Mouse (Mus musculus): ENCODE results near the gene Bpifb5. TPM values are rescaled to one million over a fixed set of nuclear protein-coding genes. Genes with fewer than 3 reads are reported as not detected.

Gene Bpifb5
- polyA plus RNA-seq, 1 experiment from 2014 or later = not detected

GRCm38 (mm10) chr2:154192141-154192540 lies 31.4 kb upstream of the Bpifb5 start:
- no peaks in the 10 kb centered on the region for H3K36me3 ChIP-seq (ENCODE audit: control insufficient read depth, insufficient read depth, low read length)
- no peak overlapping the region for H3K4me2 ChIP-seq (ENCODE audit: low read depth, low read length, severe bottlenecking)
- no peak for ATAC-seq (replicated peaks; ENCODE audit: low FRiP score)
- no peaks in the 10 kb centered on the region for H3K9me3 ChIP-seq (ENCODE audit: control insufficient read depth, low read length)
- H3K4me3 ChIP-seq (ENCODE audit: low read depth, low read length) = no peak overlapping the region
- H3K9ac ChIP-seq (ENCODE audit: low read length) = no peak overlapping the region
- no peaks in the 10 kb centered on the region for H3K4me1 ChIP-seq (replicated peaks; ENCODE audit: control insufficient read depth, insufficient read depth, low read length)
- H3K27ac ChIP-seq (ENCODE audit: low read depth, low read length) = no peak overlapping the region
- no peak for DNase-seq (ENCODE audit: low spot score)
- 76% methylated on average over 2 of the region's 2 CpGs for WGBS
- H3K27me3 ChIP-seq (ENCODE audit: control insufficient read depth, insufficient read depth, low read length) = no peaks in the 10 kb centered on the region

DNA sequence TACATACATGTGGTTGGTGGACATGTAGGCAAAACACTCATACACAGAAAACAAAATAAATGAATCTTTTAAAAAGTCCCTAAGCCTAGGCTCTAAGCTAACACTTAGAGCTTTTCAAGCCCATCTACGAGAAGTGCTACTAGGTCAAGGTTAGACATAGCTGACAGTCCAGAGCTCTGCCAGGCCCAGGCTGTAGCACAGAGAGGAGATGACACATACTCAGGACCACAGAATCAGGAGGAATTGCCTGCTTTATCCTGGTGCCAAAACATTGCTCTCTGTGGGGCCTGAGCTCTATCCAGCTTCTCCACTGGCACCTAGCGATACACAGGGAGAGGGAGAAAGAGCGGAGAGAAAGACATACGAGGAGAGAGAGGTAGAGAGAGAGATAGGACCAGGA lies 30.5 kb upstream of the Bpifb5 start:
- no peak overlapping the region for H3K9ac ChIP-seq (ENCODE audit: low read length)
- ATAC-seq (replicated peaks; ENCODE audit: low FRiP score) (no peak), DNase-seq (ENCODE audit: low spot score) (no peak)
- WGBS = 88% methylated on average over 4 of the region's 4 CpGs
- no peak overlapping the region for H3K4me3 ChIP-seq (ENCODE audit: low read depth, low read length)
- no peak overlapping the region for H3K4me2 ChIP-seq (ENCODE audit: low read depth, low read length, severe bottlenecking)
- no peaks in the 10 kb centered on the region for H3K4me1 ChIP-seq (replicated peaks; ENCODE audit: control insufficient read depth, insufficient read depth, low read length)
- H3K9me3 ChIP-seq (ENCODE audit: control insufficient read depth, low read length) = no peaks in the 10 kb centered on the region
- no peaks in the 10 kb centered on the region for H3K27me3 ChIP-seq (ENCODE audit: control insufficient read depth, insufficient read depth, low read length)
- no peaks in the 10 kb centered on the region for H3K36me3 ChIP-seq (ENCODE audit: control insufficient read depth, insufficient read depth, low read length)
- no peak overlapping the region for H3K27ac ChIP-seq (ENCODE audit: low read depth, low read length)

- Histone ChIP-seq H3K27me3 (ENCODE audit: control insufficient read depth, insufficient read depth, low read length) (no peaks in the 10 kb centered on the region), H3K4me2 (ENCODE audit: low read depth, low read length, severe bottlenecking) (no peak overlapping the region), H3K9me3 (ENCODE audit: control insufficient read depth, low read length) (no peaks in the 10 kb centered on the region), H3K27ac (ENCODE audit: low read depth, low read length) (no peak overlapping the region), H3K4me1 (replicated peaks; ENCODE audit: control insufficient read depth, insufficient read depth, low read length) (no peaks in the 10 kb centered on the region), H3K4me3 (ENCODE audit: low read depth, low read length) (no peak overlapping the region), H3K36me3 (ENCODE audit: control insufficient read depth, insufficient read depth, low read length) (no peaks in the 10 kb centered on the region), H3K9ac (ENCODE audit: low read length) (no peak overlapping the region)
- WGBS = 66% methylated on average over 5 of the region's 5 CpGs
- DNase-seq (ENCODE audit: low spot score) = no peak
- ATAC-seq (replicated peaks; ENCODE audit: low FRiP score) = no peak
These were observed 29.5 kb upstream of the Bpifb5 start for GRCm38 (mm10) chr2:154193994-154194504.

- H3K4me3 ChIP-seq (ENCODE audit: low read depth, low read length) = no peak overlapping the region
- no peak overlapping the region for H3K9ac ChIP-seq (ENCODE audit: low read length)
- DNase-seq (ENCODE audit: low spot score) = no peak
- no peaks in the 10 kb centered on the region for H3K36me3 ChIP-seq (ENCODE audit: control insufficient read depth, insufficient read depth, low read length)
- no peak overlapping the region for H3K4me2 ChIP-seq (ENCODE audit: low read depth, low read length, severe bottlenecking)
- H3K4me1 ChIP-seq (replicated peaks; ENCODE audit: control insufficient read depth, insufficient read depth, low read length) = no peaks in the 10 kb centered on the region
- H3K27ac ChIP-seq (ENCODE audit: low read depth, low read length) = no peak overlapping the region
- H3K27me3 ChIP-seq (ENCODE audit: control insufficient read depth, insufficient read depth, low read length) = no peaks in the 10 kb centered on the region
- ATAC-seq (replicated peaks; ENCODE audit: low FRiP score) = no peak
- no peaks in the 10 kb centered on the region for H3K9me3 ChIP-seq (ENCODE audit: control insufficient read depth, low read length)
- 92% methylated on average over 9 of the region's 9 CpGs for WGBS
These were observed 26.5 kb upstream of the Bpifb5 start for GRCm38 (mm10) chr2:154197036-154197435.

DNA sequence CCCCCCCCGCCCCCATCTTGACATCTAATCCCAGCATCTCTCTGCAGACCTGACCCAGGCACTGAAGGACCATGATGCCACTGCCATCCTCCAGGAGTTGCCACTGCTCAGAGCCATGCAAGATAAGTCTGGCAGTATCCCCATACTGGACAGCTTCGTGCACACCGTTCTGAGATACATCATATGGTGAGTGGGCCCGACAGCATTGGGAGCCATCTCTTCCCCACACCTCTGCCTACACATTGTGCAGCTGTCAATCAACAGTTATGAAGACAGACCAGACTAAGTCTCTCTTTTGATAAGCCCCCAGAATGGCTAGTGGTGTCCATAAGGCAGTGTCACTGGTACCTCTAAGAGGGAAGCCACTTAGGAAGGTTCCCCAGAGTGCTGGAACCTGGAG lies 18.9 kb upstream of the Bpifb5 start:
- H3K4me3 ChIP-seq (ENCODE audit: low read depth, low read length) = no peak overlapping the region
- no peaks in the 10 kb centered on the region for H3K4me1 ChIP-seq (replicated peaks; ENCODE audit: control insufficient read depth, insufficient read depth, low read length)
- H3K27me3 ChIP-seq (ENCODE audit: control insufficient read depth, insufficient read depth, low read length) = no peaks in the 10 kb centered on the region
- ATAC-seq (replicated peaks; ENCODE audit: low FRiP score) (no peak), DNase-seq (ENCODE audit: low spot score) (no peak)
- no peak overlapping the region for H3K4me2 ChIP-seq (ENCODE audit: low read depth, low read length, severe bottlenecking)
- H3K36me3 ChIP-seq (ENCODE audit: control insufficient read depth, insufficient read depth, low read length) = no peaks in the 10 kb centered on the region
- WGBS = 90% methylated on average over 4 of the region's 4 CpGs
- H3K9me3 ChIP-seq (ENCODE audit: control insufficient read depth, low read length) = no peaks in the 10 kb centered on the region
- no peak overlapping the region for H3K27ac ChIP-seq (ENCODE audit: low read depth, low read length)
- H3K9ac ChIP-seq (ENCODE audit: low read length) = no peak overlapping the region

DNA sequence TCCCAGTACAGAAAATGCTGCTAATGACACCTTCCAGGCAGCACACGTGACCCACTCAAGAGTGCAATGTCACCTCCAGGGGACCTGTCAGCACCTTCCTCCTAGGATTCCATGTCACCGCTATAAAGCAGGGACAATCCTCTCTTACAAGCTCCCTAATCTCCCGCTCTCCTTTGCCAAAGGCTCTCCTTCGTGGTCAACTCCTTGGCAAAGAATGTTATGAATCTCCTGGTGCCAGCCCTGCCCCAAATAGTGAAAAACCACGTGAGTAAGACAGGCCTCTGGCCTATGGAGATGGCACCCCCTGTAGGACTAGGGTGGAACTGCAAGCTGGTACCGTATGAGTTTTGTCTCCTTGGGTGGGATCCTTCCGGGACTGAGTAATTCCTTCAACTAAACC lies 16.6 kb upstream of the Bpifb5 start:
- no peak for DNase-seq (ENCODE audit: low spot score)
- Histone ChIP-seq H3K9me3 (ENCODE audit: control insufficient read depth, low read length) (no peaks in the 10 kb centered on the region), H3K27ac (ENCODE audit: low read depth, low read length) (no peak overlapping the region), H3K9ac (ENCODE audit: low read length) (no peak overlapping the region), H3K4me1 (replicated peaks; ENCODE audit: control insufficient read depth, insufficient read depth, low read length) (no peaks in the 10 kb centered on the region), H3K36me3 (ENCODE audit: control insufficient read depth, insufficient read depth, low read length) (no peaks in the 10 kb centered on the region), H3K4me2 (ENCODE audit: low read depth, low read length, severe bottlenecking) (no peak overlapping the region), H3K27me3 (ENCODE audit: control insufficient read depth, insufficient read depth, low read length) (no peaks in the 10 kb centered on the region), H3K4me3 (ENCODE audit: low read depth, low read length) (no peak overlapping the region)
- WGBS = 62% methylated on average over 7 of the region's 7 CpGs
- no peak for ATAC-seq (replicated peaks; ENCODE audit: low FRiP score)

DNA sequence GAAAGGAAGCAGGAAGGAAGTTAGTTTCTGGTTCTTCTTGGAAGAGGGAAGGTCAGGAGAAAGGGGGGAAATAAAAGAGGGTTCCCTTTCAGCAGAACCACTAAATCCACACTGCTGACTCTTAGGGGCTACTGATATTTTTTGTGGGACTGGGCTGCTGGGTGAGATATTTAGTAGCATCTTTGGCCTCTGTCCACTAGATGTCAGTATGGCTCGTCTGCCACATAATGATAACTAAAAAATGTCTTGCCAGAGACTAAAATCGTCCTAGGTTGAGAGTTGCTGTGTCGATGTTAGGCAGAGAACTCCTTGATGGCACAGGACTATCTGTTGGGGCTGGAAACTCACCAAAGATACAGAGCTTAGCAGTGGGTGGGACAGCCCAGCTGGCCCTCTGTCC lies 14.4 kb upstream of the Bpifb5 start:
- no peak for ATAC-seq (replicated peaks; ENCODE audit: low FRiP score)
- H3K36me3 ChIP-seq (ENCODE audit: control insufficient read depth, insufficient read depth, low read length) = no peaks in the 10 kb centered on the region
- 18% methylated on average over 3 of the region's 3 CpGs for WGBS
- H3K9me3 ChIP-seq (ENCODE audit: control insufficient read depth, low read length) = no peaks in the 10 kb centered on the region
- H3K4me3 ChIP-seq (ENCODE audit: low read depth, low read length) = no peak overlapping the region
- H3K4me2 ChIP-seq (ENCODE audit: low read depth, low read length, severe bottlenecking) = no peak overlapping the region
- H3K27ac ChIP-seq (ENCODE audit: low read depth, low read length) = no peak overlapping the region
- no peak overlapping the region for H3K9ac ChIP-seq (ENCODE audit: low read length)
- no peak for DNase-seq (ENCODE audit: low spot score)
- no peaks in the 10 kb centered on the region for H3K4me1 ChIP-seq (replicated peaks; ENCODE audit: control insufficient read depth, insufficient read depth, low read length)
- H3K27me3 ChIP-seq (ENCODE audit: control insufficient read depth, insufficient read depth, low read length) = no peaks in the 10 kb centered on the region

- 52% methylated on average over 1 of the region's 1 CpGs for WGBS
- H3K4me1 ChIP-seq (replicated peaks; ENCODE audit: control insufficient read depth, insufficient read depth, low read length) = no peaks in the 10 kb centered on the region
- no peaks in the 10 kb centered on the region for H3K27me3 ChIP-seq (ENCODE audit: control insufficient read depth, insufficient read depth, low read length)
- ATAC-seq (replicated peaks; ENCODE audit: low FRiP score) (no peak), DNase-seq (ENCODE audit: low spot score) (no peak)
- H3K4me2 ChIP-seq (ENCODE audit: low read depth, low read length, severe bottlenecking) = no peak overlapping the region
- no peak overlapping the region for H3K27ac ChIP-seq (ENCODE audit: low read depth, low read length)
- no peak overlapping the region for H3K9ac ChIP-seq (ENCODE audit: low read length)
- no peaks in the 10 kb centered on the region for H3K36me3 ChIP-seq (ENCODE audit: control insufficient read depth, insufficient read depth, low read length)
- no peaks in the 10 kb centered on the region for H3K9me3 ChIP-seq (ENCODE audit: control insufficient read depth, low read length)
- no peak overlapping the region for H3K4me3 ChIP-seq (ENCODE audit: low read depth, low read length)
These were observed 12.4 kb upstream of the Bpifb5 start for GRCm38 (mm10) chr2:154211121-154211520.

DNA sequence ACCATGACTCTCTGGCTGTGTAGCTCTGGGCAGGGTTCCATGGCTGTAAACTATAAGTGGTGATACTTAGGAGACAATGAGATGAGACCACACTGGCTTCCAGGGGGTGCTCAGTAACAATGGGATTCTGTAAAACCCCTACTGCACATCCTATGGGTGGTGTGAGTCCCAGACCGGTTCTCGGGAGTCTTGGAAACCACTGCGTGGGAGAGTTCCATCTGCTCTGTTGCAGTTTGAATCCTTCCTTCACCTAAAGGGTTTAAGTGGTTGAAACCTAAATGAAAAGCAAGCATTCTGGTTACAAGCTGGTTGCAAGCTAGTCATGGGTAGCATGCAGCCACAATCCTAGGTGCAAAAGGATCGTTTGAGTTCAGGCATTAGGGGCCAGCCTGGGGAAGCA lies 11.7 kb upstream of the Bpifb5 start:
- no peak for ATAC-seq (replicated peaks; ENCODE audit: low FRiP score)
- Histone ChIP-seq H3K9ac (ENCODE audit: low read length) (no peak overlapping the region), H3K27ac (ENCODE audit: low read depth, low read length) (no peak overlapping the region), H3K4me1 (replicated peaks; ENCODE audit: control insufficient read depth, insufficient read depth, low read length) (no peaks in the 10 kb centered on the region), H3K4me2 (ENCODE audit: low read depth, low read length, severe bottlenecking) (no peak overlapping the region), H3K36me3 (ENCODE audit: control insufficient read depth, insufficient read depth, low read length) (no peaks in the 10 kb centered on the region), H3K27me3 (ENCODE audit: control insufficient read depth, insufficient read depth, low read length) (no peaks in the 10 kb centered on the region), H3K9me3 (ENCODE audit: control insufficient read depth, low read length) (no peaks in the 10 kb centered on the region), H3K4me3 (ENCODE audit: low read depth, low read length) (no peak overlapping the region)
- no peak for DNase-seq (ENCODE audit: low spot score)
- WGBS = 88% methylated on average over 4 of the region's 4 CpGs
